Mouse (Mus musculus) forebrain, embryonic 16.5 days (tissue): ENCODE data around the gene Sstr3. TPM values are rescaled to one million over a fixed set of nuclear protein-coding genes. Genes with fewer than 3 reads are reported as not detected.

Experiments used
- ATAC-seq: fragments of 200-750 bp; cut with Nextera tagmentation; 2 replicates; pipeline ENCODE4 v1.8.0; 2017; ENCODE audit warnings: mild to moderate bottlenecking, moderate library complexity
- H3K27ac ChIP-seq: fragments of 300-500 bp; sonication (generic); 2 replicates; pipeline ENCODE4 v1.5.1; 2014; ENCODE audit warnings: low read length, control low read depth
- H3K27me3 ChIP-seq: fragments of 300-500 bp; sonication (generic); replicated peaks from 2 replicates; pipeline ENCODE4 v1.6.1; 2014; ENCODE audit warnings: low read length; ENCODE audit not compliant: control insufficient read depth, insufficient read depth
- H3K36me3 ChIP-seq: fragments of 300-500 bp; sonication (generic); 2 replicates; pipeline ENCODE4 v1.6.1; 2014; ENCODE audit not compliant: control insufficient read depth, insufficient read depth
- H3K4me1 ChIP-seq: fragments of 300-500 bp; sonication (generic); replicated peaks from 2 replicates; pipeline ENCODE4 v1.6.1; 2014; ENCODE audit warnings: low read length; ENCODE audit not compliant: control insufficient read depth, insufficient read depth
- H3K4me2 ChIP-seq: fragments of 300-500 bp; sonication (generic); 2 replicates; pipeline ENCODE4 v1.6.1; 2014; ENCODE audit warnings: mild to moderate bottlenecking, low read length, control low read depth
- H3K4me3 ChIP-seq: fragments of 300-500 bp; sonication (generic); replicated peaks from 2 replicates; pipeline ENCODE4 v1.5.1; 2014; ENCODE audit warnings: mild to moderate bottlenecking, low read length, control low read depth
- H3K9ac ChIP-seq: fragments of 300-500 bp; sonication (generic); replicated peaks from 2 replicates; pipeline ENCODE4 v1.6.1; 2014; ENCODE audit warnings: low read depth, low read length, control low read depth
- H3K9me3 ChIP-seq: fragments of 300-500 bp; sonication (generic); 2 replicates; pipeline ENCODE4 v1.6.1; 2016; ENCODE audit warnings: low read length; ENCODE audit not compliant: control insufficient read depth
- WGBS: fragments of 180-500 bp; shearing (Covaris S2); extraction: QIAGEN DNeasy Blood & Tissue Kit; methylation state at CpG from one replicate; pipeline ENCODE4 v1.1.7; 2014; 5-methylcytosine and 5-hydroxymethylcytosine counted together
- polyA plus RNA-seq: library from polyadenylated mRNA; unstranded; fragments of >200 nt; fragmentation: Nextera tagmentation; extraction: Ambion mirVana; gene quantifications from 2 replicates; pipeline ENCODE4 v1.2.1, GENCODE M21; 2015

Sstr3 gene
- polyA plus RNA-seq, 1 experiment from 2014 or later: 1.1 TPM

GRCm38 (mm10) chr15:78511951-78512350 lies 32.5 kb downstream of the Sstr3 start:
- no peak for ATAC-seq
- H3K9ac ChIP-seq: no peak overlapping the region
- peaks cover 8% of the 10 kb centered on the region; the same call in 1 of the 2 replicates for H3K4me1 ChIP-seq
- 88% methylated on average over 7 of the region's 7 CpGs for WGBS
- no peaks in the 10 kb centered on the region for H3K27me3 ChIP-seq
- no peaks in the 10 kb centered on the region for H3K9me3 ChIP-seq
- no peak overlapping the region for H3K4me3 ChIP-seq
- H3K4me2 ChIP-seq: no peak overlapping the region
- H3K27ac ChIP-seq: no peak overlapping the region
- H3K36me3 ChIP-seq: no peaks in the 10 kb centered on the region

- no peaks in the 10 kb centered on the region for H3K9me3 ChIP-seq
- H3K4me2 ChIP-seq: no peak overlapping the region
- peaks cover 8% of the 10 kb centered on the region; the same call in 1 of the 2 replicates for H3K4me1 ChIP-seq
- H3K36me3 ChIP-seq: no peaks in the 10 kb centered on the region
- no peak overlapping the region for H3K27ac ChIP-seq
- H3K27me3 ChIP-seq: no peaks in the 10 kb centered on the region
- no peak overlapping the region for H3K9ac ChIP-seq
- 88% methylated on average over 6 of the region's 6 CpGs for WGBS
- H3K4me3 ChIP-seq: no peak overlapping the region
- no peak for ATAC-seq
Measured at GRCm38 (mm10) chr15:78510736-78511135, 33.7 kb downstream of the Sstr3 start.

GRCm38 (mm10) chr15:78510121-78510576 lies 34.3 kb downstream of the Sstr3 start:
- 70% methylated on average over 8 of the region's 8 CpGs for WGBS
- Histone ChIP-seq H3K27me3 (no peaks in the 10 kb centered on the region), H3K9me3 (no peaks in the 10 kb centered on the region), H3K9ac (no peak overlapping the region), H3K4me2 (no peak overlapping the region), H3K4me3 (no peak overlapping the region), H3K36me3 (no peaks in the 10 kb centered on the region), H3K4me1 (peaks cover 8% of the 10 kb centered on the region; the same call in 1 of the 2 replicates), H3K27ac (no peak overlapping the region)
- ATAC-seq: no peak

GRCm38 (mm10) chr15:78509297-78509899 lies 35.1 kb downstream of the Sstr3 start:
- H3K27me3 ChIP-seq: no peaks in the 10 kb centered on the region
- H3K4me2 ChIP-seq: no peak overlapping the region
- H3K36me3 ChIP-seq: no peaks in the 10 kb centered on the region
- no peak overlapping the region for H3K9ac ChIP-seq
- WGBS: 50% methylated on average over 12 of the region's 12 CpGs
- no peak for ATAC-seq
- H3K4me3 ChIP-seq: no peak overlapping the region
- H3K27ac ChIP-seq: no peak overlapping the region
- H3K4me1 ChIP-seq: 0 out of 2 replicates have a peak, but pooled peaks cover 3% of the 10 kb centered on the region
- H3K9me3 ChIP-seq: peaks cover 6% of the 10 kb centered on the region

- H3K4me3 ChIP-seq: no peak overlapping the region
- no peak overlapping the region for H3K27ac ChIP-seq
- H3K9me3 ChIP-seq: peaks cover 6% of the 10 kb centered on the region
- no peak overlapping the region for H3K9ac ChIP-seq
- no peaks in the 10 kb centered on the region for H3K27me3 ChIP-seq
- H3K4me2 ChIP-seq: no peak overlapping the region
- H3K36me3 ChIP-seq: no peaks in the 10 kb centered on the region
- 46% methylated on average over 7 of the region's 7 CpGs for WGBS
- no peak for ATAC-seq
- H3K4me1 ChIP-seq: 0 out of 2 replicates have a peak, but pooled peaks cover 3% of the 10 kb centered on the region
Measured at GRCm38 (mm10) chr15:78508443-78508842, 36.0 kb downstream of the Sstr3 start.

GRCm38 (mm10) chr15:78505541-78505940 lies 38.9 kb downstream of the Sstr3 start:
- no peak overlapping the region for H3K27ac ChIP-seq

GRCm38 (mm10) chr15:78504816-78505215 lies 39.7 kb downstream of the Sstr3 start:
- H3K4me2 ChIP-seq: no peak overlapping the region
- H3K4me3 ChIP-seq: no peak overlapping the region
- H3K9me3 ChIP-seq: peaks cover 6% of the 10 kb centered on the region
- 0 out of 2 replicates have a peak, but pooled peaks cover under 1% of the 10 kb centered on the region for H3K4me1 ChIP-seq
- no peak overlapping the region for H3K27ac ChIP-seq
- H3K27me3 ChIP-seq: no peaks in the 10 kb centered on the region
- H3K36me3 ChIP-seq: no peaks in the 10 kb centered on the region
- ATAC-seq: no peak
- H3K9ac ChIP-seq: no peak overlapping the region
- 90% methylated on average over 5 of the region's 5 CpGs for WGBS

More at GRCm38 (mm10) chr15:78505541-78505940, 38.9 kb downstream of the Sstr3 start:
- no peaks in the 10 kb centered on the region for H3K36me3 ChIP-seq
- no peak overlapping the region for H3K9ac ChIP-seq
- WGBS: 80% methylated on average over 3 of the region's 3 CpGs
- H3K4me3 ChIP-seq: no peak overlapping the region
- H3K27me3 ChIP-seq: no peaks in the 10 kb centered on the region
- peaks cover 6% of the 10 kb centered on the region for H3K9me3 ChIP-seq
- 0 out of 2 replicates have a peak, but pooled peaks cover 3% of the 10 kb centered on the region for H3K4me1 ChIP-seq
- no peak overlapping the region for H3K4me2 ChIP-seq
- no peak for ATAC-seq

- no peak overlapping the region for H3K27ac ChIP-seq
- H3K4me3 ChIP-seq: no peak overlapping the region
- no peak overlapping the region for H3K9ac ChIP-seq
- no peak for ATAC-seq
- H3K4me2 ChIP-seq: no peak overlapping the region
- H3K4me1 ChIP-seq: no peaks in the 10 kb centered on the region
- WGBS: 94% methylated on average over 1 of the region's 1 CpGs
- H3K27me3 ChIP-seq: no peaks in the 10 kb centered on the region
- H3K36me3 ChIP-seq: no peaks in the 10 kb centered on the region
- H3K9me3 ChIP-seq: peaks cover 6% of the 10 kb centered on the region
Measured at GRCm38 (mm10) chr15:78504013-78504412, 40.5 kb downstream of the Sstr3 start.

GRCm38 (mm10) chr15:78502437-78503132 lies 41.9 kb downstream of the Sstr3 start:
- Histone ChIP-seq H3K9ac (no peak overlapping the region), H3K4me1 (no peaks in the 10 kb centered on the region), H3K9me3 (peaks cover 6% of the 10 kb centered on the region), H3K36me3 (no peaks in the 10 kb centered on the region), H3K27ac (no peak overlapping the region), H3K4me2 (no peak overlapping the region), H3K27me3 (no peaks in the 10 kb centered on the region), H3K4me3 (no peak overlapping the region)
- ATAC-seq: no peak
- 88% methylated on average over 18 of the region's 18 CpGs for WGBS
